Mouse (Mus musculus): ENCODE data around the gene Kcnmb4. TPM values are rescaled to one million over a fixed set of nuclear protein-coding genes. Genes with fewer than 3 reads are reported as not detected.

Kcnmb4 gene
- polyA plus RNA-seq, 1 experiment from 2014 or later: 4.6 TPM

Other genes with a start within 250 kb of the Kcnmb4 start
- 7.2 and 7.4 TPM in 2 replicates for gene Ptprb, start 198.4 kb downstream of the Kcnmb4 start, polyA plus RNA-seq (2015; fragmentation: Nextera tagmentation; extraction: Ambion mirVana)
- 102 and 104 TPM in 2 replicates for gene Cnot2, start 107.6 kb upstream of the Kcnmb4 start, polyA plus RNA-seq (2015; fragmentation: Nextera tagmentation; extraction: Ambion mirVana)